Mouse (Mus musculus): ENCODE measurements around the gene Uhrf1.

GRCm38 (mm10) chr17:56261166-56261565 is 42.0 kb upstream of the Uhrf1 start:
- TF ChIP-seq POLR2A (IDR thresholded peaks at IDR 0.05; ENCODE audit: borderline replicate concordance, control insufficient read depth, low read depth, low read length) = no peak; the same call in 1 of the 2 replicates
- no peak for TF ChIP-seq CTCF (IDR thresholded peaks at IDR 0.05; ENCODE audit: control insufficient read depth, insufficient read depth, low read length)
